Mouse (Mus musculus): ENCODE measurements around the gene Ece1. TPM values are rescaled to one million over a fixed set of nuclear protein-coding genes. Genes with fewer than 3 reads are reported as not detected.

The Ece1 gene
- polyA plus RNA-seq, 1 experiment from 2014 or later: 77.4 TPM

DNA sequence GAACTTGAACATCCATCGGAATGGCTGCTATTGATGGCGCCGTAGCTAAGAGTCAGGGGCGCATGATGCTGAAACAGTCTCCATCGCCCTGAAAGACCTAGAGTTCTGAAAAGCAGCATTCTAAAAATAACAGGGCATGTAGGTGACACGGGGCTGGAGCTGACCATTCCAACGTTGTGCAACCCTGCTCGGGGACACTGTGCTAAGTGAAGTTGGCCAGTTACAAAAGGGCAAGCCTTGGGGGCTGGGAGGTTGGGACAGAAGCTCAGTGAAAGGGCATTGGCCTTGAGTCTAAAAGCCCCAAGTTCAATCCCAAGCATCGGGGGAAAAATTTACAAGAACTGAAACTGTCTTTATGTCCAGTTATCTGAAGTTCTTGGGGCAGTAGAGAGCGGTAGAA is 81.5 kb downstream of the Ece1 start:
- H3K9me3 ChIP-seq: no peaks in the 10 kb centered on the region
- peaks cover 6% of the 10 kb centered on the region; the same call in 1 of the 2 replicates for H3K4me1 ChIP-seq
- peaks cover 88% of the 10 kb centered on the region for H3K36me3 ChIP-seq
- no peak for ATAC-seq (ENCODE audit: extremely low read depth, insufficient number of reproducible peaks, low FRiP score, low TSS enrichment)
- H3K4me2 ChIP-seq: no peak overlapping the region
- H3K9ac ChIP-seq: no peak overlapping the region
- no peaks in the 10 kb centered on the region for H3K27me3 ChIP-seq (replicated peaks)
- no peak overlapping the region for H3K27ac ChIP-seq (replicated peaks)
- WGBS: 68% methylated on average over 10 of the region's 10 CpGs
- no peak overlapping the region for H3K4me3 ChIP-seq

DNA sequence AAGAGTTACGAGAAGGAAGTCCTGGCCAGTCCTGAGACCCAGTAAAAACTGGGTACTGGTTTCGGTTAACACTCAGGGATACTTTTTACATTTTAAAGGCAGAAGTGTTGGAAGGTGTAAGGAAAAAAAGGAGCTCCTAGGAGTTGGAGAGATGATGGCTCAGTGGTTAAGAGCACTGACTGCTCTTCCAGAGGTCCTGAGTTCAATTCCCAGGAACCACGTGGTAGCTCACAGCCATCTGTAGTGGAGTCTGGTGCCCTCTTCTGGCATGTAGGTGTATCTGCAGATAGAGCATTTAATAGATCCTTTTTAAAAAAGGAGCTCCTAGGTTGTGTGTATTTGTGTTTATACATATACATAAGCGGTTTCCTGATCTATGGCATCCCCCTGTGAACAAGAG is 83.3 kb downstream of the Ece1 start:
- H3K9ac ChIP-seq: no peak overlapping the region
- peaks cover 6% of the 10 kb centered on the region; the same call in 1 of the 2 replicates for H3K4me1 ChIP-seq
- no peaks in the 10 kb centered on the region for H3K27me3 ChIP-seq (replicated peaks)
- no peak for ATAC-seq (ENCODE audit: extremely low read depth, insufficient number of reproducible peaks, low FRiP score, low TSS enrichment)
- 0 out of 2 replicates have a peak, but pooled peaks cover under 1% of the 10 kb centered on the region for H3K9me3 ChIP-seq
- H3K4me2 ChIP-seq: no peak overlapping the region
- no peak overlapping the region for H3K4me3 ChIP-seq
- no peak overlapping the region for H3K27ac ChIP-seq (replicated peaks)
- 68% methylated on average over 4 of the region's 4 CpGs for WGBS
- H3K36me3 ChIP-seq: peaks cover 88% of the 10 kb centered on the region

DNA sequence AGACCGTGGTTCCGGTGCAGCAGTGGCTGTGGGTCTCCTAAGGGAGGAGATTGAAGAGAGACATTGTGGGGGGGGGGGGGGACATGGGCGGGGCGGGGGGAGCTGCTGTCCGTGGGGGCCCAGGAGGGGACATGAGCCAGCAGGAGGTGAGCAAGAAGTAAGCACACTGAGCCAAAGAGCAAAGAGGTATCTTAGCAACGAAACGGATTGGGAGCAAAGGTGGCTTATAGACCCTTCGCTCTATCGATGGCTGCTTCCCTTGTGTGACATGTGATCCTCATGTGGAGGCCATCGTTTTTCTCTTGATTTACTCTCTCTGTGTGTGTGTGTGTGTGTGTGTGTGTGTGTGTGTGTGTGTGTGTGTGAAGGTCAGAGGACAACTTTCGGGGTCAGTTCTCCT is 84.4 kb downstream of the Ece1 start:
- ATAC-seq (ENCODE audit: extremely low read depth, insufficient number of reproducible peaks, low FRiP score, low TSS enrichment): no peak
- H3K9me3 ChIP-seq: 0 out of 2 replicates have a peak, but pooled peaks cover 4% of the 10 kb centered on the region
- peaks cover 6% of the 10 kb centered on the region; the same call in 1 of the 2 replicates for H3K4me1 ChIP-seq
- H3K27me3 ChIP-seq (replicated peaks): no peaks in the 10 kb centered on the region
- H3K4me2 ChIP-seq: no peak overlapping the region
- H3K36me3 ChIP-seq: peaks cover 88% of the 10 kb centered on the region
- H3K9ac ChIP-seq: no peak overlapping the region
- 81% methylated on average over 8 of the region's 11 CpGs for WGBS
- H3K4me3 ChIP-seq: no peak overlapping the region
- H3K27ac ChIP-seq (replicated peaks): no peak overlapping the region

- Histone ChIP-seq H3K4me3 (no peak overlapping the region), H3K27me3 (replicated peaks) (no peaks in the 10 kb centered on the region), H3K4me2 (no peak overlapping the region), H3K9me3 (0 out of 2 replicates have a peak, but pooled peaks cover 4% of the 10 kb centered on the region), H3K9ac (no peak overlapping the region), H3K36me3 (peaks cover 87% of the 10 kb centered on the region), H3K4me1 (peaks cover 10% of the 10 kb centered on the region), H3K27ac (replicated peaks) (no peak overlapping the region)
- no peak for ATAC-seq (ENCODE audit: extremely low read depth, insufficient number of reproducible peaks, low FRiP score, low TSS enrichment)
- WGBS: 45% methylated on average over 4 of the region's 4 CpGs
Measured at GRCm38 (mm10) chr4:137952840-137953239, 90.8 kb downstream of the Ece1 start.

DNA sequence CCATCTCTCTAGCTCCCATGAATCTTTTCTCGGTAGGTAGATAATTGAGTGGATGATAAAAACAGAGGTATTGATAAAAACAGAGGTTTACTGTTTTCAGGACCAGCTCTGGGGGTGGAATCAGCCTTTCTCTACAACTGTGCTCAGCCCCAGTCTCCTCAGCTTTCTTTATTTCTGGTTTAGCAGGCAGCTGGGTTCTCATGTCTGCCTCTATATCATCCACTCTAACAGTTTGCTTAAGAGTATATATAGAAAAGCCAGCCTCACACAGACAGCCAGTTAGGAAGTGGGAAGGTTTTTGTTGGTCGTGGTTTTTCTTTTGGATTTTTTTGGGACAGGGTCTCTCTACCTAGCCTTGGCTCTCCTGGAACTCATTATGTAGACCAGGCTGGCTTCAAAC is 92.1 kb downstream of the Ece1 start:
- no peaks in the 10 kb centered on the region for H3K27me3 ChIP-seq (replicated peaks)
- H3K9ac ChIP-seq: no peak overlapping the region
- H3K4me1 ChIP-seq: peaks cover 10% of the 10 kb centered on the region
- 0 out of 2 replicates have a peak, but pooled peaks cover 4% of the 10 kb centered on the region for H3K9me3 ChIP-seq
- peaks cover 88% of the 10 kb centered on the region for H3K36me3 ChIP-seq
- H3K4me2 ChIP-seq: no peak overlapping the region
- peak overlapping the region; percentile 5 for H3K27ac ChIP-seq (replicated peaks)
- 70% methylated on average over 2 of the region's 2 CpGs for WGBS
- no peak overlapping the region for H3K4me3 ChIP-seq
- no peak for ATAC-seq (ENCODE audit: extremely low read depth, insufficient number of reproducible peaks, low FRiP score, low TSS enrichment)

GRCm38 (mm10) chr4:137954926-137955396 is 92.9 kb downstream of the Ece1 start:
- Histone ChIP-seq H3K27ac (replicated peaks) (peak overlapping the region; percentile 41; the same call in 1 of the 2 replicates), H3K9ac (no peak overlapping the region), H3K4me3 (no peak overlapping the region), H3K9me3 (peaks cover 10% of the 10 kb centered on the region), H3K27me3 (replicated peaks) (no peaks in the 10 kb centered on the region), H3K4me1 (peaks cover 10% of the 10 kb centered on the region), H3K4me2 (no peak overlapping the region), H3K36me3 (peaks cover 88% of the 10 kb centered on the region)
- ATAC-seq (ENCODE audit: extremely low read depth, insufficient number of reproducible peaks, low FRiP score, low TSS enrichment): peak; percentile 61; the same call in 1 of the 2 replicates
- WGBS: 37% methylated on average over 8 of the region's 8 CpGs

DNA sequence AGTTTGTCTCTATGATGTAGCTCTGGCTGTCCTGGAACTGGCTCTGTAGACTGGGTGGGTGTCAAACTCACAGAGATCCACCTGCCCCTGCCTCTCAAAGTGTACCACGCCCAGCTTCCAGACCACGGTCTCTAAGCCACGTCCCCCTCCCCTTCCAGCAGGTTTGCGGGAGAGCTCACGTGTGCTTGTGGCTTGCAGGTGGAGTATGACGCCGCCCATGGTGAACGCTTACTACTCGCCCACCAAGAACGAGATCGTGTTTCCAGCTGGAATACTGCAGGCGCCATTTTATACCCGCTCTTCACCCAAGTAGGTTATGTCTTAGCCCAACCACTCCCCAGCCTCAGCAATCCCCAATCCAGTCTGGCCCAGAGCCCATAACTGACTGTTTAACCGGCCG is 94.2 kb downstream of the Ece1 start:
- no peak overlapping the region for H3K27ac ChIP-seq (replicated peaks)
- no peak overlapping the region for H3K4me3 ChIP-seq
- H3K4me1 ChIP-seq: peaks cover 21% of the 10 kb centered on the region
- no peak overlapping the region for H3K4me2 ChIP-seq
- 93% methylated on average over 15 of the region's 15 CpGs for WGBS
- ATAC-seq (ENCODE audit: extremely low read depth, insufficient number of reproducible peaks, low FRiP score, low TSS enrichment): no peak
- H3K27me3 ChIP-seq (replicated peaks): no peaks in the 10 kb centered on the region
- H3K36me3 ChIP-seq: peaks cover 81% of the 10 kb centered on the region
- peaks cover 6% of the 10 kb centered on the region for H3K9me3 ChIP-seq
- no peak overlapping the region for H3K9ac ChIP-seq

DNA sequence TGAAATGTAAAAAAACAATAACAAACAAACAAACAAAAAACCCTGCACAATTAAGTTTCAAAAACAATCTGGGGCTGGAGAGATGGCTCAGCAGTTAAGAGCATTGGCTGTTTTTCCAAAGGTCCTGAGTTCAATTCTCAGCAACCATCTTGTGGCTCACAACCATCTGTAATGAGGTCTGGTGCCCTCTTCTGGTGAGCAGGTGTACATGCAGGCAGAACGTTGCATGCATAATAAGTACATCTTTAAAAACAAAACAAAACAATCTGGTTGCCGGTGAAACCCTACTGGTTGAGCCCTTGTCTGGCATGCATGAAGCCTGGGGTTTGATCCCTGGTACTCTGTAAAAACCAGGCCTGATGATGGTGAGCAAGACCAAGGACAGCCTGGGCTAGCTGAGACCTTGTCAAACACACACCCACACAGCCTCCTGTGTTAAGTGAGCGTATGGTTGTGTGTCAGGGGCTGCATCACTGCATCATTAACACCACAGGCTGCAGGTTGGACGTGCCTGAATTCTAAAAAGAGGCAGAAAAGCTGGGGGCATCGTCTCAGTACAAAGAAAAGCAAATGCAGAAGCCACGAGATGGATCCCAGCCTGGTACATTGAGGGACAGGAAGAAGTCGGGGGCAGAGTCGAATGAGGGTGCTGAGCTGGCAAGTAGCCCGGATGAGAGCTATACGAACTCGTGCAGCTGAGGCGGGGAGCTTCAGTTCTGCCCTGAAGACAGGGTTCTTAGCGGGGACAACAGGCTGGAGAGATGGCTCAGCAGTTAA is 98.0 kb downstream of the Ece1 start:
- Histone ChIP-seq H3K36me3 (peaks cover 89% of the 10 kb centered on the region), H3K4me1 (peaks cover 18% of the 10 kb centered on the region), H3K9me3 (peaks cover 6% of the 10 kb centered on the region), H3K27ac (replicated peaks) (no peak overlapping the region), H3K9ac (no peak overlapping the region), H3K27me3 (replicated peaks) (no peaks in the 10 kb centered on the region), H3K4me3 (no peak overlapping the region), H3K4me2 (no peak overlapping the region)
- ATAC-seq (ENCODE audit: extremely low read depth, insufficient number of reproducible peaks, low FRiP score, low TSS enrichment): no peak
- 71% methylated on average over 13 of the region's 13 CpGs for WGBS

GRCm38 (mm10) chr4:137960757-137961156 is 98.7 kb downstream of the Ece1 start:
- 33% methylated on average over 11 of the region's 11 CpGs for WGBS
- Histone ChIP-seq H3K4me2 (no peak overlapping the region), H3K27me3 (replicated peaks) (no peaks in the 10 kb centered on the region), H3K4me3 (no peak overlapping the region), H3K27ac (replicated peaks) (0 out of 2 replicates have a peak overlapping the region, but pooled peaks have one; percentile 58), H3K9me3 (peaks cover 6% of the 10 kb centered on the region), H3K9ac (no peak overlapping the region), H3K36me3 (peaks cover 90% of the 10 kb centered on the region), H3K4me1 (peaks cover 14% of the 10 kb centered on the region)
- no peak; the same call in 1 of the 2 replicates for ATAC-seq (ENCODE audit: extremely low read depth, insufficient number of reproducible peaks, low FRiP score, low TSS enrichment)

GRCm38 (mm10) chr4:137962643-137963350 is 100.8 kb downstream of the Ece1 start:
- Histone ChIP-seq H3K9ac (no peak overlapping the region), H3K9me3 (peaks cover 6% of the 10 kb centered on the region), H3K4me1 (peaks cover 11% of the 10 kb centered on the region), H3K4me3 (no peak overlapping the region), H3K36me3 (peaks cover 69% of the 10 kb centered on the region), H3K27ac (replicated peaks) (no peak overlapping the region), H3K27me3 (replicated peaks) (no peaks in the 10 kb centered on the region), H3K4me2 (no peak overlapping the region)
- 90% methylated on average over 20 of the region's 20 CpGs for WGBS
- no peak for ATAC-seq (ENCODE audit: extremely low read depth, insufficient number of reproducible peaks, low FRiP score, low TSS enrichment)

DNA sequence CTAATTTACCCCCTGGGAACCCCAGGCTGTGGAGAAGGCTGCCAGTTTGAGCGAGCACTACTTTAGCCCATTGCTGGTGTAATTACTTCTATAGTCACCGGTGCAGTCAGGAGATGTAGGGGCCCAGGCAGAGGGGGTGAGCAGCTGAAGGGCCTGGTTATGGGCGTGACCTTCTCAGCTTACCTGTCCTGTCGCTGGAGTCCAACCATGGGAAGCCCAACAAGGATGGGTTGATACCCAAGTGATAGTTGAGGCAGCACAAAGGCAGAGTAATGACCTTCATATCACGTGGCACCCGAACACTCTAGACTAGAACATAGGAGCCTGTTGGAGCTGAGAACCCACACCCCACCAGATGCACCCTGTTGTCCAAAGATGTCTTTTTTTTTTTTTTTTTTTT is 101.4 kb downstream of the Ece1 start:
- no peaks in the 10 kb centered on the region for H3K27me3 ChIP-seq (replicated peaks)
- H3K4me2 ChIP-seq: no peak overlapping the region
- no peak overlapping the region for H3K27ac ChIP-seq (replicated peaks)
- 77% methylated on average over 6 of the region's 6 CpGs for WGBS
- H3K9ac ChIP-seq: no peak overlapping the region
- H3K9me3 ChIP-seq: peaks cover 6% of the 10 kb centered on the region
- no peak for ATAC-seq (ENCODE audit: extremely low read depth, insufficient number of reproducible peaks, low FRiP score, low TSS enrichment)
- H3K36me3 ChIP-seq: peaks cover 63% of the 10 kb centered on the region
- H3K4me3 ChIP-seq: no peak overlapping the region
- H3K4me1 ChIP-seq: peaks cover 11% of the 10 kb centered on the region
